Mouse (Mus musculus) kidney, embryonic 15.5 days (tissue): Measurements from ENCODE around the gene Spatc1l. TPM values are rescaled to one million over a fixed set of nuclear protein-coding genes. Genes with fewer than 3 reads are reported as not detected.

Experiments
- ATAC-seq: fragments of 200-750 bp; cut with Nextera tagmentation; replicated peaks from 2 replicates; pipeline ENCODE4 v1.8.0; 2017; ENCODE audit warnings: moderate TSS enrichment; ENCODE audit not compliant: low FRiP score
- H3K27ac ChIP-seq: fragments of 300-500 bp; sonication (generic); 2 replicates; pipeline ENCODE4 v1.5.1; 2015; ENCODE audit warnings: mild to moderate bottlenecking, inconsistent platforms
- H3K27me3 ChIP-seq: fragments of 300-500 bp; sonication (generic); 2 replicates; pipeline ENCODE4 v1.6.1; 2015; ENCODE audit warnings: inconsistent platforms
- H3K36me3 ChIP-seq: fragments of 300-500 bp; sonication (generic); 2 replicates; pipeline ENCODE4 v1.6.1; 2015; ENCODE audit warnings: inconsistent platforms
- H3K4me1 ChIP-seq: fragments of 300-500 bp; sonication (generic); 2 replicates; pipeline ENCODE4 v1.6.1; 2015; ENCODE audit warnings: inconsistent platforms
- H3K4me2 ChIP-seq: fragments of 300-500 bp; sonication (generic); 2 replicates; pipeline ENCODE4 v1.6.1; 2015; ENCODE audit warnings: moderate library complexity, mild to moderate bottlenecking, inconsistent platforms
- H3K4me3 ChIP-seq: fragments of 300-500 bp; sonication (generic); replicated peaks from 2 replicates; pipeline ENCODE4 v1.5.1; 2015; ENCODE audit warnings: mild to moderate bottlenecking, inconsistent platforms
- H3K9ac ChIP-seq: fragments of 300-500 bp; sonication (generic); 2 replicates; pipeline ENCODE4 v1.6.1; 2015; ENCODE audit warnings: mild to moderate bottlenecking, inconsistent platforms
- H3K9me3 ChIP-seq: fragments of 300-500 bp; sonication (generic); replicated peaks from 2 replicates; pipeline ENCODE4 v1.6.1; 2016; ENCODE audit warnings: inconsistent platforms
- WGBS: fragments of 180-500 bp; shearing (Covaris S2); methylation state at CpG from one replicate; pipeline ENCODE4 v1.1.7; 2015; ENCODE audit warnings: mixed read lengths; 5-methylcytosine and 5-hydroxymethylcytosine counted together
- polyA plus RNA-seq: library from polyadenylated mRNA; unstranded; fragments of >200 nt; fragmentation: Nextera tagmentation; extraction: Ambion mirVana; gene quantifications from 2 replicates; pipeline ENCODE4 v1.2.1, GENCODE M21; 2015

Spatc1l gene
- polyA plus RNA-seq, 1 experiment from 2014 or later: not detected

- no peak overlapping the region for H3K4me2 ChIP-seq
- H3K9ac ChIP-seq: no peak overlapping the region
- no peak overlapping the region for H3K4me3 ChIP-seq
- peaks cover 87% of the 10 kb centered on the region for H3K36me3 ChIP-seq
- no peaks in the 10 kb centered on the region for H3K27me3 ChIP-seq
- no peaks in the 10 kb centered on the region for H3K9me3 ChIP-seq
- 89% methylated on average over 3 of the region's 3 CpGs for WGBS
- no peaks in the 10 kb centered on the region for H3K4me1 ChIP-seq
- no peak for ATAC-seq
- H3K27ac ChIP-seq: no peak overlapping the region
Measured at GRCm38 (mm10) chr10:76551556-76551955, 10.5 kb upstream of the Spatc1l start.

GRCm38 (mm10) chr10:76554061-76554460 lies 8.0 kb upstream of the Spatc1l start:
- no peaks in the 10 kb centered on the region for H3K9me3 ChIP-seq
- no peaks in the 10 kb centered on the region for H3K27me3 ChIP-seq
- no peaks in the 10 kb centered on the region for H3K4me1 ChIP-seq
- no peak overlapping the region for H3K27ac ChIP-seq
- no peak for ATAC-seq
- H3K4me2 ChIP-seq: no peak overlapping the region
- H3K4me3 ChIP-seq: no peak overlapping the region
- H3K36me3 ChIP-seq: peaks cover 62% of the 10 kb centered on the region
- H3K9ac ChIP-seq: no peak overlapping the region
- 93% methylated on average over 5 of the region's 5 CpGs for WGBS

GRCm38 (mm10) chr10:76569996-76570685 lies 8.1 kb downstream of the Spatc1l start:
- Histone ChIP-seq H3K9ac (no peak overlapping the region), H3K4me2 (no peak overlapping the region), H3K9me3 (no peaks in the 10 kb centered on the region), H3K36me3 (no peaks in the 10 kb centered on the region), H3K4me3 (no peak overlapping the region), H3K4me1 (no peaks in the 10 kb centered on the region), H3K27me3 (no peaks in the 10 kb centered on the region), H3K27ac (no peak overlapping the region)
- ATAC-seq: no peak
- WGBS: 86% methylated on average over 22 of the region's 22 CpGs

- H3K9ac ChIP-seq: no peak overlapping the region
- 74% methylated on average over 2 of the region's 2 CpGs for WGBS
Measured at GRCm38 (mm10) chr10:76571070-76571469, 9.0 kb downstream of the Spatc1l start.

GRCm38 (mm10) chr10:76572151-76572550 lies 10.1 kb downstream of the Spatc1l start:
- 76% methylated on average over 3 of the region's 3 CpGs for WGBS
- Histone ChIP-seq H3K9me3 (no peaks in the 10 kb centered on the region), H3K36me3 (no peaks in the 10 kb centered on the region), H3K4me3 (no peak overlapping the region), H3K4me2 (no peak overlapping the region), H3K9ac (no peak overlapping the region), H3K27me3 (no peaks in the 10 kb centered on the region), H3K27ac (no peak overlapping the region), H3K4me1 (no peaks in the 10 kb centered on the region)
- no peak for ATAC-seq

More at GRCm38 (mm10) chr10:76571070-76571469, 9.0 kb downstream of the Spatc1l start:
- Histone ChIP-seq H3K9me3 (no peaks in the 10 kb centered on the region), H3K27me3 (no peaks in the 10 kb centered on the region), H3K4me2 (no peak overlapping the region), H3K36me3 (no peaks in the 10 kb centered on the region), H3K4me1 (no peaks in the 10 kb centered on the region), H3K4me3 (no peak overlapping the region), H3K27ac (no peak overlapping the region)
- no peak for ATAC-seq

GRCm38 (mm10) chr10:76575374-76575773 lies 13.3 kb downstream of the Spatc1l start, which contains the start of gene Ftcd:
Gene Ftcd, plus strand, starts transcription at chr10:76575648.
- ATAC-seq: no peak
- Histone ChIP-seq H3K4me2 (no peak within 1 kb of the TSS), H3K4me3 (no peak within 1 kb of the TSS), H3K36me3 (no peaks in the 10 kb centered on the region), H3K9me3 (no peaks in the 10 kb centered on the region), H3K27ac (no peak within 1 kb of the TSS), H3K4me1 (no peaks in the 10 kb centered on the region), H3K27me3 (no peaks in the 10 kb centered on the region), H3K9ac (no peak within 1 kb of the TSS)
- WGBS: 90% methylated on average over 3 of the region's 3 CpGs

GRCm38 (mm10) chr10:76576920-76577319 lies 14.8 kb downstream of the Spatc1l start:
- Histone ChIP-seq H3K4me1 (no peaks in the 10 kb centered on the region), H3K27ac (no peak overlapping the region), H3K4me2 (no peak overlapping the region), H3K27me3 (no peaks in the 10 kb centered on the region), H3K4me3 (no peak overlapping the region), H3K9me3 (no peaks in the 10 kb centered on the region), H3K9ac (no peak overlapping the region), H3K36me3 (no peaks in the 10 kb centered on the region)
- ATAC-seq: no peak
- WGBS: 74% methylated on average over 7 of the region's 7 CpGs

- no peak overlapping the region for H3K27ac ChIP-seq
- H3K4me1 ChIP-seq: peaks cover 7% of the 10 kb centered on the region; the same call in 1 of the 2 replicates
- peaks cover 13% of the 10 kb centered on the region; the same call in 1 of the 2 replicates for H3K27me3 ChIP-seq
- WGBS: 12% methylated on average over 10 of the region's 10 CpGs
- H3K36me3 ChIP-seq: no peaks in the 10 kb centered on the region
- ATAC-seq: peak; percentile 49; the same call in 1 of the 2 replicates
- H3K9me3 ChIP-seq: no peaks in the 10 kb centered on the region
- no peak overlapping the region for H3K9ac ChIP-seq
- peak overlapping the region; percentile 28 for H3K4me3 ChIP-seq
- peak overlapping the region; percentile 56 for H3K4me2 ChIP-seq
Measured at GRCm38 (mm10) chr10:76584138-76584537, 22.1 kb downstream of the Spatc1l start.

- H3K9me3 ChIP-seq: no peaks in the 10 kb centered on the region
- no peak overlapping the region for H3K4me2 ChIP-seq
- ATAC-seq: no peak
- no peak overlapping the region for H3K27ac ChIP-seq
- no peak overlapping the region for H3K9ac ChIP-seq
- H3K27me3 ChIP-seq: peaks cover 13% of the 10 kb centered on the region; the same call in 1 of the 2 replicates
- H3K4me1 ChIP-seq: peaks cover 7% of the 10 kb centered on the region; the same call in 1 of the 2 replicates
- H3K4me3 ChIP-seq: no peak overlapping the region
- no peaks in the 10 kb centered on the region for H3K36me3 ChIP-seq
- WGBS: 44% methylated on average over 1 of the region's 1 CpGs
Measured at GRCm38 (mm10) chr10:76586190-76586589, 24.1 kb downstream of the Spatc1l start.

- H3K4me2 ChIP-seq: no peak overlapping the region
- H3K36me3 ChIP-seq: no peaks in the 10 kb centered on the region
- no peak overlapping the region for H3K27ac ChIP-seq
- H3K4me1 ChIP-seq: no peaks in the 10 kb centered on the region
- WGBS: 46% methylated on average over 11 of the region's 11 CpGs
- H3K27me3 ChIP-seq: no peaks in the 10 kb centered on the region
- H3K9ac ChIP-seq: no peak overlapping the region
- no peak overlapping the region for H3K4me3 ChIP-seq
- no peak for ATAC-seq
- no peaks in the 10 kb centered on the region for H3K9me3 ChIP-seq
Measured at GRCm38 (mm10) chr10:76590197-76590596, 28.1 kb downstream of the Spatc1l start.

GRCm38 (mm10) chr10:76596338-76596737 lies 34.3 kb downstream of the Spatc1l start:
- Histone ChIP-seq H3K36me3 (no peaks in the 10 kb centered on the region), H3K4me1 (no peaks in the 10 kb centered on the region), H3K9me3 (no peaks in the 10 kb centered on the region), H3K27me3 (no peaks in the 10 kb centered on the region), H3K9ac (no peak overlapping the region), H3K4me3 (no peak overlapping the region), H3K4me2 (no peak overlapping the region), H3K27ac (no peak overlapping the region)
- WGBS: 94% methylated on average over 31 of the region's 31 CpGs
- ATAC-seq: no peak

- H3K4me2 ChIP-seq: no peak overlapping the region
Measured at GRCm38 (mm10) chr10:76602690-76603089, 40.6 kb downstream of the Spatc1l start.

More at GRCm38 (mm10) chr10:76602690-76603089, 40.6 kb downstream of the Spatc1l start:
- H3K9ac ChIP-seq: no peak overlapping the region
- peaks cover 18% of the 10 kb centered on the region; the same call in 1 of the 2 replicates for H3K36me3 ChIP-seq
- no peaks in the 10 kb centered on the region for H3K9me3 ChIP-seq
- no peak for ATAC-seq
- WGBS: 79% methylated on average over 3 of the region's 3 CpGs
- no peak overlapping the region for H3K4me3 ChIP-seq
- H3K27ac ChIP-seq: no peak overlapping the region
- no peaks in the 10 kb centered on the region for H3K4me1 ChIP-seq
- H3K27me3 ChIP-seq: no peaks in the 10 kb centered on the region
